Mouse (Mus musculus): Measurements from ENCODE around the gene Tspan14.

The Tspan14 gene

DNA sequence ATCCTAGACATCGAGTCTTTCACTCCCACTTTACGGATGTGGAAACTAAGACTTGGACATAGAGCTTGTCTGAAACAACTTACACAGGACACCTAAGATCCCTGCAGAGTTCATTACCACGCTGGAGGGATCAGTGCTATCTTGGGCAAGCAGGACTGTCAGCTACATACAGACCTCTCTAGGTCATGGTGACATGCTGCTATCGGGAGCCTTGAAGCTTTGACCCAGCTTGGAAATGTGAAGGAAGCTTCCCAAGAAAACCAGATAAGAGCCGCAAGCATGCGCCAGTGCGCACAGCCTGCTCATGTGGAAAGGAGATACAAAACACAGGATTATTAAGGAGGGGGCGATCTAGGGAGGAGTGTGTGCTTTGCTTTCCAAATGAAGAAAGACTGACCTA, 50.8 kb downstream of the Tspan14 start:
- no peak for DNase-seq

DNA sequence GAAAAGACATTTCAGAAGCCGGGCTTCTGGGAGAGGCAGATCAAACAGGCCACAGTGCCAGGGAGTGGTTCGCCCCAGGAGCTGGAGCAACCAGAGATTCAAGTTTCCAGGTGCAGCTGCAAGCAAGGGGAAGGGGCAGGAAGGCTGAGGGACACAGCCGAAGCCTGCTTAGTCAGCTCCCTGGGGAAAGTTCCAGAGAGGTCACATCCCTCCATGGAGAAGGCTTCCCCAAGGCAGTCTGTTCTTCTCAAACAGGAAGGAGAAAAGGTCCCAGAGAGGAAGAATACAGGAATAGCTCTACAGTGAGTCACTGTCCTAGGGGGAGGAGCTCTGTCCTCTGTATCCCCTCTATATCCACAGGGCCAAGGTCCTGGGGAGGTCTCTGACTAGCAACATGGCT, 51.9 kb downstream of the Tspan14 start:
- DNase-seq = no peak

- no peak for DNase-seq
These were observed 52.9 kb downstream of the Tspan14 start for GRCm38 (mm10) chr14:40913709-40914108.

- no peak for DNase-seq
These were observed 55.1 kb downstream of the Tspan14 start for GRCm38 (mm10) chr14:40911529-40911928.

DNA sequence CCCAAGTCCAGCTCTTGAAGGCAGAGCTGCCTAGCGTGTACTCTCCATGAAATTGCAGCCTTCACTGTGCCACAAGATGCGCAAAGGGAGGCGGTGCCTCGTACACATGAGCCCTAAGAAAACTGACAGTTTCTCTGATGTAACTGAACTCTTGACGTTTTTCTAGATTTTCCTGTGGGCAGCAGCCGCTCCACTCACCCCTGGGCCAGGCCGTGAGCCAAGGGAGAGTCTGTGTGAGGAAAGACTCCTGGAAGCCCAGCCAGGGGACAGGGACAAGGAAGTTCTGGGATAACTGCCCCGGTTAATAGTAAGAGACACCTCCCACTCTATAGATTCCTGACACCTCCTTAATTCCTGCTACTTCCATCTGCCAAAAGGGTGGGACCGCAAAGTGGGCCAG, 57.8 kb downstream of the Tspan14 start:
- no peak for DNase-seq

DNA sequence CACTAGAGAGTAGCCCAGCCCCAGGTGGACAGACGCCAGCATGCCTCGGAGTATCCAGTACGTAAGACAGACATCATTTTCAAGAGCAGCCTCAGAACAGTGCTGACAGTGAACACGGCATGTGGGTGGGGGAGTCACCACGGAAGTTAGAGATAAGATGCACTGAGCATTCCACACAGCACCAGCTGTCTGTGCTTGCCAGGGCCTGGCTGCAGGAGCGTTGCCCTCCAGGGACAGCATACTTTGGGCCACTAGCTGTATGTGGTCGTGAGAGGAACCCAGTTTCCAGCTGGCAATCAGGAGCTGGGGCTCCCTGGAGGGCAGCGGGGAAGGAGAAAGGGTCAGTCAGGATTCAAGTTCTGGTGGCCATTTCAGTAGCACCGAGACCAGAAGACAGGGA, 59.8 kb downstream of the Tspan14 start:
- DNase-seq = no peak

DNA sequence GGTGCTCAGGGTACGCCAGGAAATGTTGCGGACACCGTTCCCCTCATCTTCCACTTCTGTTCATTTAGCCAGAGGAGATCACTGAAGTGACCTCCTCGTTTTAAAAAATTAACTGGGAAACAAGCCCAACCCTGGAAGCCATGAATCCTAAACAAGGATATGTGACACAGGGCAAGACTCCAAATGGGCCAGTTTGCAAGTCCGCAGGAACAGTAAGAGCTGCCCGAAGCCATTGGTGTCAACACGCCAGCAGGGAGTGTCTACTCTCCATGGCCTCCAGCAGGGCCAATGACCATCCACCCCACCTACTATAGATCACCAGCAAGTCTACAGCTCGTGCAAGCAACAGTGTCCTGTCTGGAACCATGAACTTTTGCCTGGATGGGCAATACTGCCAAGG, 60.8 kb downstream of the Tspan14 start:
- DNase-seq = no peak

DNA sequence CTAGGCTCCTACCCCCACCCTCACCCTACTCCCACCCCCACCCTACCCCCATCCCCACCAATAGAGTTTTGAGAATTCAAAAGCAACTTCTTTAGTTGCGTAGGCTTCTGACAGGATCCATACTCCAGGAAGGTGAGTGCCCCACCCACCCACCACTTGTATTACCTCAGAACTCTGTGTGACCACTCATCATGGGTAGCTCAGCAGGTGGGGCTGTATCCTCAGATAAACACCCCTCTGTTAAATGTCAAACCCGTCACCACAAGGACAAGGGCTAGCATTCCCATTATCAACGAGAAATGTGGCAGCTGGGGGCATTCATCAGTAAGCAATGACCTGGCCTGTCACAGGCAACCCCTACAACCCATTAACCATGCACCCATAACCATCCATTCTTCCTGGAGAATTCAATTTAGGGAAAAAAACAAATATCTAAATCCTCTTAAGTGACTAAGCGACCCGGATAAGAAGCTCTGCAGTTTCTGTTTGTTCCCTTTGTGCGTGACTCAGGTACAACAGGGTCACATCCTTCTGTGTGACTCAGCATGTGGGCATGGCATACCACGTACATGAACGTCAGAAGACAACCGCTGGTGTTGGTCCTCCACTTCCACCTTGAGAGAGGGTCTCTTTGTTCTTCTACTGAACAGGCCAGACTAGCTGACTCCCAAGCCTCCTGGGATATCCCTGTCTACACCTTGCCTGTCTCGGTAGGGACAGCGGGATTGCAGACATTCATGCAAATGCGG, 64.1 kb downstream of the Tspan14 start:
- no peak for DNase-seq

DNA sequence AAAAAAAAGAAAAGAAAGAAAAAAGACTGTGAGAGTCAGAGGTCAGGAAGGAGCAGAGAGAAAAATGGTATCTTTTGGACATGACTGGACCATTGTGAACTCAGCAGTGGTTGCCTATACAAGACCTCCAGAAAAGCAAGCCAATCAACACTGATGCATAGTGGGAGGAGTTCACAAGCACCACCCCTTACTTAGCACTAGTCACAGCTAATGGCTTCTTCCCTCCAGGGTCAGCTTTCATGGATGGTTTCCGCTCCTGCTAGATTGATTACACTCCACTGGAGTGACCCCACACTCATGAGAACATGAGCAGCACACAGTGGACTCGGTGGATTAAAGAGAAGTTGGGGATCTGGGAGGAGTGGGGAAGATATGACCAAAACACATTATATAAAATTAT, 66.3 kb downstream of the Tspan14 start:
- DNase-seq = no peak

DNA sequence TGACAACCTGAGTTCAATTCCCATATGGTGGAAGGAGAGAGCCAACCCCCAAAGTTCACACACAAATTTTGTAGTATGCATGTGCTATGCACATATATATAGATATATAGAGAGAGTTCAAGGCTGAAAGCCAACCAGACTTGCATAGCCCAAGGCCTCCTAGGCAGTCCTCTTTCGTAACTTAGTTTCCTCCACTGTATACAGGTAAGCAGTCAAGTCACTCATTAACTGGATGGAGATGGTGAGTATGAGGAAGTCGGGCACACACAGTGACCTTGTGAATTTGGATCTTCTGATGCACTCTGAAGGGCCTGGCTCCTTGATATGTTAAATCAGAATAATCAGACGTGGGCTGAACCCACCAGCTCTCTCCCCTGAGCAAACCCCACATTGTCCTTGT, 68.7 kb downstream of the Tspan14 start:
- no peak for DNase-seq

GRCm38 (mm10) chr14:40895681-40896080, 70.9 kb downstream of the Tspan14 start:
- DNase-seq = no peak

- DNase-seq = peak; percentile 26 to 71
These were observed 71.9 kb downstream of the Tspan14 start for GRCm38 (mm10) chr14:40894576-40895247.

DNA sequence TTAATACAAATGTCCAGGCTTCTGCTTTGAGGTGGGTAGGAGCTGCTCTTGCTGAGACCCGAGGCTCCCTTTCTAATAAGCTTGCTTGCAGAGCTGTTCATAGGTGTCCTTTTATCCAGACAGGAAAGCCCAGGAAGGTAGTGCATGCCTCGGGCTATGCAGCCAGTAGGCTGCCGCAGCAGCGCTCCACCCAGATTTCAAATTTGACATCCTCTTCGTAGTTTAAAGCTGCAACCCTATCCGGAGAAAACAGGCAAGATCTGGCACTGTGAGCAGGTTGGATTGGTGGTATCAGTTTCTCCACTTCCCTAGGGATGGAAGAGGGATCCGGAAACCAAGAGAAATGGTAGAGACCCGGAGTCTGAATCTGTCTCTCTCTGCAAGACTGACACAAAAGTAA, 72.7 kb downstream of the Tspan14 start:
- no peak for DNase-seq

GRCm38 (mm10) chr14:40893196-40893595, 73.4 kb downstream of the Tspan14 start, which contains the start of gene Sh2d4b:
TSS of gene Sh2d4b (minus strand) at chr14:40893266.
- DNase-seq = no peak

GRCm38 (mm10) chr14:40892326-40892825, 74.2 kb downstream of the Tspan14 start:
- DNase-seq = no peak

- DNase-seq = no peak
These were observed 75.1 kb downstream of the Tspan14 start for GRCm38 (mm10) chr14:40891506-40891905.

GRCm38 (mm10) chr14:40889704-40890103, 76.9 kb downstream of the Tspan14 start:
- no peak for DNase-seq

GRCm38 (mm10) chr14:40889181-40889580, 77.4 kb downstream of the Tspan14 start:
- no peak for DNase-seq

GRCm38 (mm10) chr14:40886428-40887202, 80.0 kb downstream of the Tspan14 start:
- peak in 1 of 2 experiments; percentile 23 for DNase-seq

GRCm38 (mm10) chr14:40885752-40886151, 80.9 kb downstream of the Tspan14 start:
- no peak for DNase-seq

GRCm38 (mm10) chr14:40885225-40885624, 81.4 kb downstream of the Tspan14 start:
- DNase-seq = no peak

- DNase-seq = no peak
These were observed 92.0 kb downstream of the Tspan14 start for GRCm38 (mm10) chr14:40874565-40874964.

DNA sequence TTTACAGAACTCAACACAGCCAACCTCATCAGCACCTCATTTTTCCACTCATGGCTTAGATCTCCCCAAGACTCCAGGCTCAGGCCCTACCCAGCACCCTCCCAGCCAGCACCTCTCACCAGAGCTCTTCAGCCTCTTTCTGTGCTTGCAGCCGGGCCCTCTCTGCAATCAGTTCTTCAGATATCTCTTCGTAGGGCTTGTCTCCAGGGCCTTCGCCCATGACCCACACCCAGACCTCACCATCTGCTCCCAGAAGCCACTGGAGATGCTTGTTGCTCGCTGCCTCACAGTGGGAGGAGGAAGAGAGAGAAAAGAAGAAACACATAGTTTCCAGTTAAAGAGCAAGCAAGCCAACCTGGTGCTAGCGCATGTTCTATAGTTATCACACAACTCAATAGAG, 92.6 kb downstream of the Tspan14 start:
- no peak for DNase-seq
